Mouse (Mus musculus): ENCODE results near the gene Hmg20a. TPM values are rescaled to one million over a fixed set of nuclear protein-coding genes. Genes with fewer than 3 reads are reported as not detected.

The Hmg20a gene
- polyA plus RNA-seq, 1 experiment from 2014 or later, result 12.4 TPM

DNA sequence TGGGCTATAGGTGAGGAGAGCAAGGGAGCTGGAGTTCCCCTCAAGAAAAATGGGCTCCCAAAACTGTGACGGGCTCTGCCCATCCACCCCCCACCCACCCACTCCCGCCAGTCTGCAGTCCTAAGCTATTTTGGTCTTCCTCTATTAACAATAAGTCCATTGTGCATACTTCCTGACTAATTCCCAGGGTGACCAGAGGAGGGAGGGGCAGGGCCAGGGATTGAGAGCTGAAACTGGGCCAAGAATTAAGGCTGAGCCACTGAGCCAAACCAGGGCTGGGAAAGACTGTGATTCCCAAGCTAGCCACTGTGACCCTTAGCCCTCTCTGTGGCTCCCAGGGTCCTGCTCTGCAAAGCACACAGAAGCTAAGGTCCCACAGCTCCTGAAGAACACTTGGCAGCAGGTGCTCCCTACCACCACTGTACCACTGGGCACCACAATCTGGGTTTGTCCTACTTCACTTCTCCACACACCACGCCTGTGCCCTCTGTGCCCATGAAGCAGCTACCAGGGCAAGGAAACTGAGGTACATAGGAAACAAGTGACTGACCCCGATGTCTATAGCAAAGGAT, 98.4 kb downstream of the Hmg20a start:
- Histone ChIP-seq H3K9ac (ENCODE audit: low read depth, low read length) (no peak overlapping the region), H3K4me2 (ENCODE audit: low read depth, low read length) (no peak overlapping the region), H3K36me3 (ENCODE audit: control insufficient read depth, insufficient read depth) (no peaks in the 10 kb centered on the region), H3K27ac (ENCODE audit: low read length) (no peak overlapping the region), H3K27me3 (ENCODE audit: control insufficient read depth, insufficient read depth, low read depth, low read length) (no peaks in the 10 kb centered on the region), H3K9me3 (replicated peaks; ENCODE audit: control insufficient read depth, low read length) (no peaks in the 10 kb centered on the region), H3K4me1 (ENCODE audit: control insufficient read depth, low read depth, low read length) (no peaks in the 10 kb centered on the region), H3K4me3 (ENCODE audit: low read depth, low read length) (no peak overlapping the region)
- 57% methylated on average over 4 of the region's 4 CpGs for WGBS (ENCODE audit: insufficient replicate concordance)
- no peak for ATAC-seq (ENCODE audit: low read depth)

DNA sequence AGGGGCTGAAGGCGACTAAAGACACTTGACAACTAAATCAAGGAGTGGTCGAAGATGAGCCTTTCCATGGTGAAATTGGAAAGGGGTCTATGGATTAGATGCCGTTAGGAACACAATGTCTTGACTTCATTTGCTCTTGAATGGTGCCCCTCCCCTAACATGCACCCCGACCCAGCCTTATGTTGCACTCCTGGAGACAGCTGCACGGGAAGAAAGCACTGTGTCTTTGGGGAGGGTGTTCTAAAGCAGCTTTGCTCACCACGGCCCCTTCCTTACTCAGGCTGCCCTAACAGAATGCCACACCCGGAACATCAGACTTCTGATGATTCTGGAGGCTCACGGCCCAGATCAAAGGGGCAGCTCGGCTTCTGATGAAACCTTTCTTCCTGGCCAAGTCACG, 103.9 kb downstream of the Hmg20a start:
- H3K9me3 ChIP-seq (replicated peaks; ENCODE audit: control insufficient read depth, low read length), result no peaks in the 10 kb centered on the region
- WGBS (ENCODE audit: insufficient replicate concordance), result 50% methylated on average over 10 of the region's 10 CpGs
- H3K9ac ChIP-seq (ENCODE audit: low read depth, low read length), result no peak overlapping the region
- H3K4me3 ChIP-seq (ENCODE audit: low read depth, low read length), result no peak overlapping the region
- no peak for ATAC-seq (ENCODE audit: low read depth)
- no peak overlapping the region for H3K4me2 ChIP-seq (ENCODE audit: low read depth, low read length)
- H3K4me1 ChIP-seq (ENCODE audit: control insufficient read depth, low read depth, low read length), result no peaks in the 10 kb centered on the region
- no peaks in the 10 kb centered on the region for H3K27me3 ChIP-seq (ENCODE audit: control insufficient read depth, insufficient read depth, low read depth, low read length)
- no peak overlapping the region for H3K27ac ChIP-seq (ENCODE audit: low read length)
- H3K36me3 ChIP-seq (ENCODE audit: control insufficient read depth, insufficient read depth), result no peaks in the 10 kb centered on the region

DNA sequence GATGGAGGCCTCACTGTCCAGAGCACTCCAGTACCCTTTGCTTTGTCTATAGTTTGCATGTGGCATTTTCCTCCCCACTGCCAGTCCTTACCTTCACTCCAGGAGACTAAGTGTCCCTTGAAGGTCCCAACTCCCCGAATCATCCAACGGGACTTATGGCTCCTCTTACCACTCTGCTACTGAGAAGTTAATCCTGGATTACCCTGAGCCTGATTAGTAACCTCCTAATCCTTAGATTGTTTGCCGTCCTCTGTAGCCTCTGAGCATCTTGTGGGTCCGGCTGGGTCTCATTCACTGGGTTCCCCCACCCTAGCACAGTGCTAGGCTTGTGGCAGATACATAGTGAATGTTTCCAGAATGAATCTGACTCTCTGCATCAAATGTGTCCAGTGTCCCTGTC, 109.5 kb downstream of the Hmg20a start:
- no peaks in the 10 kb centered on the region for H3K36me3 ChIP-seq (ENCODE audit: control insufficient read depth, insufficient read depth)
- ATAC-seq (ENCODE audit: low read depth), result no peak
- no peaks in the 10 kb centered on the region for H3K9me3 ChIP-seq (replicated peaks; ENCODE audit: control insufficient read depth, low read length)
- H3K4me2 ChIP-seq (ENCODE audit: low read depth, low read length), result no peak overlapping the region
- no peak overlapping the region for H3K4me3 ChIP-seq (ENCODE audit: low read depth, low read length)
- H3K27ac ChIP-seq (ENCODE audit: low read length), result no peak overlapping the region
- H3K27me3 ChIP-seq (ENCODE audit: control insufficient read depth, insufficient read depth, low read depth, low read length), result no peaks in the 10 kb centered on the region
- no peaks in the 10 kb centered on the region for H3K4me1 ChIP-seq (ENCODE audit: control insufficient read depth, low read depth, low read length)
- 67% methylated on average over 4 of the region's 4 CpGs for WGBS (ENCODE audit: insufficient replicate concordance)
- H3K9ac ChIP-seq (ENCODE audit: low read depth, low read length), result no peak overlapping the region

DNA sequence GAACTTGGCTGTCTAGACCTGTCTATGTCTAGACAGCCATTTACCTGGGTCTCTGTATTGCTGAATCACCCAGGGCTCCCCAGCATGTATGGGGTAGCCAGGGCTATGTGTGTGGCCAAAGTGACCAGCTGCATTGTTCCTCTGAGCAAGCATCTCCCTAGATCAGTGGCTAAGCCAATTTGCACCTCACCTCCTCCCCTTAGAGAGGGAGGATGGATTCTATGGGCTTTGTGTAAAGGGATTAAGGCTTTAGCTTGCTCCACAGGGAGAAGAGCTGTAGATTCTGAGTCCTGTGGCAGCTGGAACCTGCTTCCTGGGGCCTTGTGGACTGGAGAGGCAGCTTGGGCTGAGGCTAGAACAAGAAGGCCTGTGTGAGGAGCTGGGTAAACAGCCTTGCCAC, 113.6 kb downstream of the Hmg20a start:
- Histone ChIP-seq H3K27me3 (ENCODE audit: control insufficient read depth, insufficient read depth, low read depth, low read length) (no peaks in the 10 kb centered on the region), H3K4me2 (ENCODE audit: low read depth, low read length) (no peak overlapping the region), H3K4me3 (ENCODE audit: low read depth, low read length) (no peak overlapping the region), H3K27ac (ENCODE audit: low read length) (no peak overlapping the region), H3K9ac (ENCODE audit: low read depth, low read length) (no peak overlapping the region), H3K36me3 (ENCODE audit: control insufficient read depth, insufficient read depth) (no peaks in the 10 kb centered on the region), H3K4me1 (ENCODE audit: control insufficient read depth, low read depth, low read length) (no peaks in the 10 kb centered on the region), H3K9me3 (replicated peaks; ENCODE audit: control insufficient read depth, low read length) (no peaks in the 10 kb centered on the region)
- ATAC-seq (ENCODE audit: low read depth), result no peak

DNA sequence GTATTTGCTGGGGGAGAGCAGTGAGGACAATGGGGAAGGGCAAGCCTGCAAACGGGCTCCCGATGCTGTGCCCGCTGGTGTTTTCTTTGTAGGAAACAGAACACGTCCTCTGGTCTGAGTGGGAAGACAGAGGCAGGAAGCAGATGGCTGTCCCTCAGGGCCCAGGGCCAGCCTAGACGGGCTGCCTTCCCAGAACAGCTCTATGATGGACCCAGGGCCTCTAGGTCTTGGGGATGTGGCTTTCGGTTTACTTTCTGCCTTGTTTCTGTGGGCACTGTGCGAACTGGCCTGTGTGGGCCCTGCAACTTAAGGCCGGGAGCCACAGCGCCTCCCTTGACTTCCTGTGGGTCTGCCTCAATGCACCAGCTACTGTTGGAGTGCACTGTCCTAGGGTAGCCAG, 115.5 kb downstream of the Hmg20a start:
- no peak overlapping the region for H3K9ac ChIP-seq (ENCODE audit: low read depth, low read length)
- no peak overlapping the region for H3K4me3 ChIP-seq (ENCODE audit: low read depth, low read length)
- WGBS (ENCODE audit: insufficient replicate concordance), result 35% methylated on average over 9 of the region's 9 CpGs
- no peak overlapping the region for H3K4me2 ChIP-seq (ENCODE audit: low read depth, low read length)
- H3K4me1 ChIP-seq (ENCODE audit: control insufficient read depth, low read depth, low read length), result no peaks in the 10 kb centered on the region
- H3K27ac ChIP-seq (ENCODE audit: low read length), result no peak overlapping the region
- no peaks in the 10 kb centered on the region for H3K9me3 ChIP-seq (replicated peaks; ENCODE audit: control insufficient read depth, low read length)
- ATAC-seq (ENCODE audit: low read depth), result no peak
- H3K27me3 ChIP-seq (ENCODE audit: control insufficient read depth, insufficient read depth, low read depth, low read length), result no peaks in the 10 kb centered on the region
- no peaks in the 10 kb centered on the region for H3K36me3 ChIP-seq (ENCODE audit: control insufficient read depth, insufficient read depth)

DNA sequence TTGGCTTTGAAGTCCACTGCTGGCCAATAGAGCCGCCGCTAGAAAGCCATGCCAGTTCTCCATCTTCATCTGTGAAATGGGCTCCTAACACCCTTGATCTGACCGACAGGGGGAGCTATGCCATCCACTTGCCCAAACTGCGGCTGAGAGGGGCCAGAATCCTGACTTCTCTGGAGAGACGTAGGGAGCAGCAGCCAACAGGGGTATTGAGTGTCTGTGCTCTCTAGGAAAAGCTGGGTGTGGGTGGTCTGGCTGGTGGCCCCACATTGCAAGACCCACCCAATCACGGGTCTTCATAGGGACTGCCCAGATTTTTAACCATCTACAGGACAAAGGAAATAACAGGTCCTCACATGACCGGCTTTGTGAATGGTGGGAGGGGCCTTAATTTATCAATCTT, 116.3 kb downstream of the Hmg20a start:
- Histone ChIP-seq H3K4me1 (ENCODE audit: control insufficient read depth, low read depth, low read length) (no peaks in the 10 kb centered on the region), H3K27me3 (ENCODE audit: control insufficient read depth, insufficient read depth, low read depth, low read length) (no peaks in the 10 kb centered on the region), H3K9me3 (replicated peaks; ENCODE audit: control insufficient read depth, low read length) (no peaks in the 10 kb centered on the region), H3K27ac (ENCODE audit: low read length) (no peak overlapping the region), H3K36me3 (ENCODE audit: control insufficient read depth, insufficient read depth) (no peaks in the 10 kb centered on the region), H3K9ac (ENCODE audit: low read depth, low read length) (no peak overlapping the region), H3K4me2 (ENCODE audit: low read depth, low read length) (no peak overlapping the region), H3K4me3 (ENCODE audit: low read depth, low read length) (no peak overlapping the region)
- WGBS (ENCODE audit: insufficient replicate concordance), result 48% methylated on average over 7 of the region's 7 CpGs
- ATAC-seq (ENCODE audit: low read depth), result no peak

DNA sequence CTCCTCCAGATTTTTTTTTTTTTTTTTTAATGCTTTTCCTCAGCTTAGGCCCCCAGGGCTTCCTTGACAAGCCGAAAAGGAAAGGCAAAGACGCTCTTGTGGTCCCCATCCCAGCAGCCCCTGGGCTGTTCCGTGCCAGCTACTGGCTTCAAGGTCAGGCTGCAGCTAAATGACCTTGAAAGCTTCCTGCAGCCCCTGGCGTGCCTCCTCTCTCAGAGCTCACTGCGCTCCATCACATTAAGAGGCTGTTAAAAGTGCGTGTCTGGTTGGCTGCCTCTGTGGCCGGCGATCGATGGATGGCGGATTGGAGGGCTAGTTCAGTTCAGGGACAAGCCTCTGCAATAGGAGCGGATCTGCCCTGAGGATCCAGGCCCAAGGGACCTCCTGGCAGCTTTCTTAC, 117.0 kb downstream of the Hmg20a start:
- Histone ChIP-seq H3K27ac (ENCODE audit: low read length) (no peak overlapping the region), H3K9ac (ENCODE audit: low read depth, low read length) (no peak overlapping the region), H3K4me1 (ENCODE audit: control insufficient read depth, low read depth, low read length) (no peaks in the 10 kb centered on the region), H3K4me2 (ENCODE audit: low read depth, low read length) (no peak overlapping the region), H3K9me3 (replicated peaks; ENCODE audit: control insufficient read depth, low read length) (no peaks in the 10 kb centered on the region), H3K36me3 (ENCODE audit: control insufficient read depth, insufficient read depth) (no peaks in the 10 kb centered on the region), H3K27me3 (ENCODE audit: control insufficient read depth, insufficient read depth, low read depth, low read length) (no peaks in the 10 kb centered on the region), H3K4me3 (ENCODE audit: low read depth, low read length) (no peak overlapping the region)
- no peak for ATAC-seq (ENCODE audit: low read depth)
- 47% methylated on average over 11 of the region's 11 CpGs for WGBS (ENCODE audit: insufficient replicate concordance)

DNA sequence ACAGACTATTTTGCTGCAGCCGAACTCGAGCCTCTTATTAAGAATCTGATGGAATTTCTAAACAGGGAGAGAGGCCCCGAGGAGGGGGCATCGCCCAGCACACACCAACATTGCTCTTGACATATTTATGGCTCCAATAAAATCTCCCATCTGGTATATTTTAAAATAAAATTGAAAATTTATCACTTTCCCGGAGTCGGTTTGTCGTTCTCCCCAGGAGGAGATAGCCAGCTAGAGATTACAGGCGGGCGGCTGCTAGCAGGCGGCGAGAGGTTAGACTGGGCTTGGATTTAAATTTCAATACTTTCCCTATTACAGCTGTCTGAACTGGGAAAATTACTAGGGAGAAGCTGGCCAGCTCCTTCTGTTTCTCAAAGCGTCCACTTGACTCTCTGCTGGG, 121.6 kb downstream of the Hmg20a start:
- H3K4me1 ChIP-seq (ENCODE audit: control insufficient read depth, low read depth, low read length), result no peaks in the 10 kb centered on the region
- no peak overlapping the region for H3K4me3 ChIP-seq (ENCODE audit: low read depth, low read length)
- WGBS (ENCODE audit: insufficient replicate concordance), result 69% methylated on average over 12 of the region's 12 CpGs
- H3K9me3 ChIP-seq (replicated peaks; ENCODE audit: control insufficient read depth, low read length), result no peaks in the 10 kb centered on the region
- no peaks in the 10 kb centered on the region for H3K36me3 ChIP-seq (ENCODE audit: control insufficient read depth, insufficient read depth)
- ATAC-seq (ENCODE audit: low read depth), result no peak
- no peak overlapping the region for H3K4me2 ChIP-seq (ENCODE audit: low read depth, low read length)
- no peak overlapping the region for H3K9ac ChIP-seq (ENCODE audit: low read depth, low read length)
- H3K27ac ChIP-seq (ENCODE audit: low read length), result no peak overlapping the region
- no peaks in the 10 kb centered on the region for H3K27me3 ChIP-seq (ENCODE audit: control insufficient read depth, insufficient read depth, low read depth, low read length)

DNA sequence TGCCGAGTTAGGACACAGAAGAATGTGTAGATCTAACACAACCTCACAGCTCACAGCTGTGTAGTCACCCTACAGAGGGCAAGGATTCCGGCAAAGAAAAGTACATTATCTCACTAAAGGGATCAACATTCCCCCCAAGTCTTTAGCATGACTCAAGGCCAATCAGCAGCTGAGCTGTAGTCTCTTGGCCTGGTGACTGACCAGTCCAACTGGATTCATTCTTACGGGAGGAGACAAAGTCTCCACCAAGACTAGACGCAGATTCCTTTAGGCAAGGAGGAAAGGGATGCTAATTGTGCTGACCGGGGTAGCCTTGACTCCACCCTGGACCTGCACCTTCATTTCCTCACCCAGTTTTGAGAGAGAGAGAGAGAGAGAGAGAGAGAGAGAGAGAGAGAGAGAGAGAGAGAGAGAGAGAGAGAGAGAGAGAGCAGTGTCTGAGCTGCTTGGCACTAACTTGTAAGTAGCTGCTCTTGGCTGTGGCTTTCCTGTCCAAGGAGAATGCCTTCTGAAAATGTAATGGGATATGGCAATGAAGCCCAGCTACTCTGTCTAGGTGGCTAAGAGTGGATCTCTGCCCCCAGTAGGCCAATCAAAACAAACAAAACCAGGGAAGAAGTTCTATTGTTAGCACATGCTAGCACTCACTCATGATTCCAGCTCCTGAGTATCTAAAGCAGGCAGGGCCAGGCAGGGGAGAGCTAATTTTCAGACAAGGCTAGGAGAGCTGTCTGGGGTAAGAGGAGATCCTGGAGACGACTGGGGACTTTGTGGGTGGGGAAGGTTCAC, 126.5 kb downstream of the Hmg20a start:
- no peak overlapping the region for H3K4me3 ChIP-seq (ENCODE audit: low read depth, low read length)
- no peak for ATAC-seq (ENCODE audit: low read depth)
- no peaks in the 10 kb centered on the region for H3K9me3 ChIP-seq (replicated peaks; ENCODE audit: control insufficient read depth, low read length)
- no peak overlapping the region for H3K9ac ChIP-seq (ENCODE audit: low read depth, low read length)
- no peak overlapping the region for H3K4me2 ChIP-seq (ENCODE audit: low read depth, low read length)
- WGBS (ENCODE audit: insufficient replicate concordance), result 54% methylated on average over 6 of the region's 6 CpGs
- no peaks in the 10 kb centered on the region for H3K27me3 ChIP-seq (ENCODE audit: control insufficient read depth, insufficient read depth, low read depth, low read length)
- no peaks in the 10 kb centered on the region for H3K4me1 ChIP-seq (ENCODE audit: control insufficient read depth, low read depth, low read length)
- no peaks in the 10 kb centered on the region for H3K36me3 ChIP-seq (ENCODE audit: control insufficient read depth, insufficient read depth)
- no peak overlapping the region for H3K27ac ChIP-seq (ENCODE audit: low read length)

All from liver, embryonic 16.5 days (tissue).